ENCODE assay signal across 27 mouse cellular contexts in genomic region chr11:106338870-106339269, GRCm38 (mm10). TPM values are rescaled to one million over a fixed set of nuclear protein-coding genes. Genes with fewer than 3 reads are reported as not detected.
DNase-seq lines count a peak whose midpoint lies in the region; ATAC-seq and TF ChIP-seq lines count a peak whose summit lies in the region.
"Had no signal": no experiment of that assay in that cellular context is flagged by ENCODE, and none has a peak within 500 bp of the region (broad histone marks: within the 10 kb centered on the region; RNA-seq: fewer than 3 reads in every experiment).

No protein-coding gene starts in this region.

- 0 out of 2 replicates have a peak, but pooled peaks cover 4% of the 10 kb centered on the region for H3K9me3 ChIP-seq in megakaryocyte, embryonic 14.5 days
- no peaks in the 10 kb centered on the region for H3K9me3 ChIP-seq in limb, embryonic 10.5 days (replicated peaks)
- no peaks in the 10 kb centered on the region for H3K9me3 ChIP-seq in lung, postnatal 0 days (ENCODE audit: low read length)
- H3K9me3 ChIP-seq: embryonic facial prominence, embryonic 10.5 days; embryonic facial prominence, embryonic 12.5 days; forebrain, embryonic 13.5 days; forebrain, embryonic 15.5 days had no signal

- no peak overlapping the region for H3K9ac ChIP-seq in lung, postnatal 0 days (replicated peaks; ENCODE audit: low read depth)
- H3K9ac ChIP-seq: embryonic facial prominence, embryonic 12.5 days; forebrain, embryonic 13.5 days; forebrain, embryonic 15.5 days had no signal

- H3K27me3 ChIP-seq in megakaryocyte, embryonic 14.5 days (replicated peaks): peaks cover 61% of the 10 kb centered on the region
- H3K27me3 ChIP-seq in limb, embryonic 10.5 days (ENCODE audit: low read depth, poor library complexity, severe bottlenecking): no peaks in the 10 kb centered on the region
- H3K27me3 ChIP-seq in lung, postnatal 0 days (replicated peaks; ENCODE audit: insufficient read depth, low read length): no peaks in the 10 kb centered on the region
- H3K27me3 ChIP-seq: embryonic facial prominence, embryonic 12.5 days; forebrain, embryonic 13.5 days; forebrain, embryonic 15.5 days had no signal

- no peak overlapping the region for H3K4me2 ChIP-seq in lung, postnatal 0 days (replicated peaks; ENCODE audit: low read depth, low read length)
- H3K4me2 ChIP-seq: embryonic facial prominence, embryonic 12.5 days; forebrain, embryonic 13.5 days; forebrain, embryonic 15.5 days had no signal

- TF ChIP-seq CTCF in lung, postnatal 0 days (IDR thresholded peaks at IDR 0.05): no peak

- DNase-seq in limb, embryonic 10.5 days (ENCODE audit: low spot score): no peak
- DNase-seq in lung, postnatal 0 days (ENCODE audit: low spot score): no peak
- no peak for DNase-seq in embryo, embryonic 10 days (ENCODE audit: low spot score)
- DNase-seq: adrenal gland, adult 2 months; adrenal gland, postnatal 10 days; adrenal gland, postnatal 25 days; cerebellum, adult 11 months; cerebellum, adult 18-20 months; cerebellum, adult 8-10 months; cerebellum, adult 9-11 months; cerebellum, postnatal 14 days; cerebellum, postnatal 36 days had no signal

- H3K27ac ChIP-seq in limb, embryonic 10.5 days: peak overlapping the region; percentile 34; the same call in 1 of the 2 replicates
- H3K27ac ChIP-seq in lung, postnatal 0 days (ENCODE audit: low read length): no peak overlapping the region
- H3K27ac ChIP-seq: embryonic facial prominence, embryonic 10.5 days; embryonic facial prominence, embryonic 12.5 days; forebrain, embryonic 13.5 days; forebrain, embryonic 15.5 days had no signal

- H3K4me3 ChIP-seq in megakaryocyte, embryonic 14.5 days (replicated peaks): peak overlapping the region; percentile 20
- H3K4me3 ChIP-seq in limb, embryonic 10.5 days: no peak overlapping the region
- H3K4me3 ChIP-seq in lung, postnatal 0 days (ENCODE audit: low read depth, low read length): no peak overlapping the region
- H3K4me3 ChIP-seq: embryonic facial prominence, embryonic 10.5 days; embryonic facial prominence, embryonic 12.5 days; forebrain, embryonic 13.5 days; forebrain, embryonic 15.5 days had no signal

- no peak for ATAC-seq in megakaryocyte, adult 5-6 weeks (ENCODE audit: poor library complexity, severe bottlenecking)
- 0 out of 2 replicates have a peak, but pooled peaks have one; percentile 16 for ATAC-seq in monocyte, adult 5-6 weeks (replicated peaks; ENCODE audit: insufficient number of reproducible peaks, low FRiP score, low TSS enrichment, poor library complexity, severe bottlenecking)
- no peak for ATAC-seq in lung, postnatal 0 days
- ATAC-seq: forebrain, embryonic 13.5 days; forebrain, embryonic 15.5 days had no signal

- no peaks in the 10 kb centered on the region for H3K36me3 ChIP-seq in megakaryocyte, embryonic 14.5 days (replicated peaks; ENCODE audit: low read length)
- H3K36me3 ChIP-seq in limb, embryonic 10.5 days: no peaks in the 10 kb centered on the region
- no peaks in the 10 kb centered on the region for H3K36me3 ChIP-seq in lung, postnatal 0 days (ENCODE audit: insufficient read depth, low read length)
- H3K36me3 ChIP-seq: embryonic facial prominence, embryonic 10.5 days; embryonic facial prominence, embryonic 12.5 days; forebrain, embryonic 15.5 days had no signal

- peaks cover 20% of the 10 kb centered on the region for H3K4me1 ChIP-seq in megakaryocyte, embryonic 14.5 days
- peaks cover 14% of the 10 kb centered on the region for H3K4me1 ChIP-seq in limb, embryonic 10.5 days
- no peaks in the 10 kb centered on the region for H3K4me1 ChIP-seq in lung, postnatal 0 days (ENCODE audit: insufficient read depth, low read depth, low read length)
- H3K4me1 ChIP-seq: forebrain, embryonic 13.5 days; forebrain, embryonic 15.5 days had no signal

- TF ChIP-seq EP300 in lung, postnatal 0 days (IDR thresholded peaks at IDR 0.05): no peak

- 71% methylated on average over 7 of the region's 7 CpGs for WGBS in limb, embryonic 10.5 days
- WGBS in lung, postnatal 0 days: 77% methylated on average over 7 of the region's 7 CpGs

RNA-seq across cellular contexts. Expression of gene Scn4a, which starts 14.2 kb away (rescaled TPM):
- polyA plus RNA-seq in megakaryocyte, embryonic 14.5 days (2012; ENCODE audit: insufficient read depth, low replicate concordance): not detected in 2 replicates
- 0.07 TPM in 1 of 2 replicates, not detected in the other for total RNA-seq in megakaryocyte, adult 5-6 weeks (2015)
- not detected in 2 replicates for total RNA-seq in megakaryocyte, adult 5-6 weeks (2017)
- polyA plus RNA-seq in limb, embryonic 10.5 days (2016; fragmentation: Nextera tagmentation; extraction: Ambion mirVana): 0.03 TPM in 1 of 2 replicates, not detected in the other
- 0.11 to 0.38 TPM (median 0.29 TPM) in 3 replicates for total RNA-seq in monocyte, adult 5-6 weeks (2017)
- polyA plus RNA-seq in lung, postnatal 0 days (2015; fragmentation: Nextera tagmentation; extraction: Ambion mirVana): 0.04 TPM in 1 of 2 replicates, not detected in the other
- polyA plus RNA-seq: forebrain, embryonic 11.5 days; forebrain, embryonic 13.5 days; forebrain, embryonic 15.5 days had no signal

RNA-seq across cellular contexts. Expression of gene Cd79b, which starts 24.3 kb away (rescaled TPM):
- 1.1 TPM in 1 of 2 replicates, not detected in the other for polyA plus RNA-seq in megakaryocyte, embryonic 14.5 days (2012; ENCODE audit: insufficient read depth, low replicate concordance)
- total RNA-seq in megakaryocyte, adult 5-6 weeks (2015): 29.3 and 35.4 TPM in 2 replicates
- total RNA-seq in megakaryocyte, adult 5-6 weeks (2017): 12.6 and 15.4 TPM in 2 replicates
- 2.4 and 2.6 TPM in 2 replicates for polyA plus RNA-seq in limb, embryonic 10.5 days (2016; fragmentation: Nextera tagmentation; extraction: Ambion mirVana)
- 105 to 131 TPM (median 123 TPM) in 3 replicates for total RNA-seq in monocyte, adult 5-6 weeks (2017)
- 10.8 and 11.8 TPM in 2 replicates for polyA plus RNA-seq in lung, postnatal 0 days (2015; fragmentation: Nextera tagmentation; extraction: Ambion mirVana)
- polyA plus RNA-seq: C2C12 had no signal

RNA-seq across cellular contexts. Expression of gene Prr29, which starts 26.4 kb away (rescaled TPM):
- not detected in 2 replicates for polyA plus RNA-seq in megakaryocyte, embryonic 14.5 days (2012; ENCODE audit: insufficient read depth, low replicate concordance)
- total RNA-seq in megakaryocyte, adult 5-6 weeks (2015): not detected in 2 replicates
- not detected in 2 replicates for total RNA-seq in megakaryocyte, adult 5-6 weeks (2017)
- polyA plus RNA-seq in limb, embryonic 10.5 days (2016; fragmentation: Nextera tagmentation; extraction: Ambion mirVana): not detected in 2 replicates
- total RNA-seq in monocyte, adult 5-6 weeks (2017): not detected in 3 replicates
- polyA plus RNA-seq in lung, postnatal 0 days (2015; fragmentation: Nextera tagmentation; extraction: Ambion mirVana): 8.9 and 10.2 TPM in 2 replicates
- total RNA-seq: adrenal gland, adult 2 months; adrenal gland, postnatal 25 days; adrenal gland, postnatal 4 days; common myeloid progenitor, adult 5-6 weeks; ES-E14; MEL had no signal
- polyA plus RNA-seq: adrenal gland, adult 2 months; brain, embryonic 14.5 days; C2C12; embryonic facial prominence, embryonic 10.5 days; embryonic facial prominence, embryonic 12.5 days; forebrain, embryonic 11.5 days; forebrain, embryonic 13.5 days; forebrain, embryonic 15.5 days had no signal

RNA-seq across cellular contexts. Expression of gene Gh, which starts 37.2 kb away (rescaled TPM):
- polyA plus RNA-seq in megakaryocyte, embryonic 14.5 days (2012; ENCODE audit: insufficient read depth, low replicate concordance): not detected in 2 replicates
- total RNA-seq in megakaryocyte, adult 5-6 weeks (2015): not detected in 2 replicates
- total RNA-seq in megakaryocyte, adult 5-6 weeks (2017): not detected in 2 replicates
- polyA plus RNA-seq in limb, embryonic 10.5 days (2016; fragmentation: Nextera tagmentation; extraction: Ambion mirVana): not detected in 2 replicates
- total RNA-seq in monocyte, adult 5-6 weeks (2017): 1.5 TPM in 1 of 3 replicates, not detected in the others
- not detected in 2 replicates for polyA plus RNA-seq in lung, postnatal 0 days (2015; fragmentation: Nextera tagmentation; extraction: Ambion mirVana)
- total RNA-seq: adrenal gland, adult 2 months; adrenal gland, postnatal 10 days; adrenal gland, postnatal 25 days; common myeloid progenitor, adult 5-6 weeks; ES-E14; MEL had no signal
- polyA plus RNA-seq: adrenal gland, adult 2 months; brain, embryonic 14.5 days; C2C12; embryonic facial prominence, embryonic 10.5 days; embryonic facial prominence, embryonic 12.5 days; embryonic facial prominence, embryonic 14.5 days; forebrain, embryonic 11.5 days; forebrain, embryonic 13.5 days; forebrain, embryonic 15.5 days had no signal

RNA-seq across cellular contexts. Expression of gene Icam2, which starts 49.0 kb away (rescaled TPM):
- polyA plus RNA-seq in megakaryocyte, embryonic 14.5 days (2012; ENCODE audit: insufficient read depth, low replicate concordance): 2.3 and 19.4 TPM in 2 replicates
- total RNA-seq in megakaryocyte, adult 5-6 weeks (2015): 24.5 and 28.2 TPM in 2 replicates
- 49.3 and 62.2 TPM in 2 replicates for total RNA-seq in megakaryocyte, adult 5-6 weeks (2017)
- polyA plus RNA-seq in limb, embryonic 10.5 days (2016; fragmentation: Nextera tagmentation; extraction: Ambion mirVana): 21.8 and 24.7 TPM in 2 replicates
- total RNA-seq in monocyte, adult 5-6 weeks (2017): 32.3 to 70.2 TPM (median 56.4 TPM) in 3 replicates
- 284 and 329 TPM in 2 replicates for polyA plus RNA-seq in lung, postnatal 0 days (2015; fragmentation: Nextera tagmentation; extraction: Ambion mirVana)
- polyA plus RNA-seq: C2C12 had no signal
